Mouse (Mus musculus) liver, postnatal 0 days (tissue): ENCODE data around the gene Kmt2c. TPM values are rescaled to one million over a fixed set of nuclear protein-coding genes. Genes with fewer than 3 reads are reported as not detected.

Source experiments
- ATAC-seq: fragments of 200-750 bp; cut with Nextera tagmentation; 2 replicates; pipeline ENCODE4 v1.8.0; 2017; ENCODE audit warnings: mild to moderate bottlenecking, moderate library complexity
- DNase-seq: peaks from one replicate; pipeline ENCODE4 v3.0.0-alpha.2; 2016
- H3K27ac ChIP-seq: fragments of 300-500 bp; sonication (generic); 2 replicates; pipeline ENCODE4 v1.5.1; 2014; ENCODE audit warnings: antibody characterized with exemption, moderate library complexity, mild to moderate bottlenecking, low read depth
- H3K27me3 ChIP-seq: fragments of 300-500 bp; sonication (generic); 2 replicates; pipeline ENCODE4 v1.6.1; 2014; ENCODE audit warnings: low read length, control low read depth, mixed read lengths; ENCODE audit not compliant: insufficient read depth
- H3K36me3 ChIP-seq: fragments of 300-500 bp; sonication (generic); replicated peaks from 2 replicates; pipeline ENCODE4 v1.6.1; 2014; ENCODE audit warnings: mild to moderate bottlenecking, control low read depth, low read length, moderate library complexity, mixed read lengths; ENCODE audit not compliant: insufficient read depth
- H3K4me1 ChIP-seq: fragments of 300-500 bp; sonication (generic); 2 replicates; pipeline ENCODE4 v1.6.1; 2014; ENCODE audit warnings: antibody characterized with exemption, mild to moderate bottlenecking, control low read depth; ENCODE audit not compliant: insufficient read depth
- H3K4me2 ChIP-seq: fragments of 300-500 bp; sonication (generic); 2 replicates; pipeline ENCODE4 v1.6.1; 2014; ENCODE audit warnings: low read depth, mild to moderate bottlenecking, low read length, moderate library complexity, mixed read lengths
- H3K4me3 ChIP-seq: fragments of 300-500 bp; sonication (generic); 2 replicates; pipeline ENCODE4 v1.5.1; 2014; ENCODE audit warnings: low read depth, low read length
- H3K9ac ChIP-seq: fragments of 300-500 bp; sonication (generic); replicated peaks from 2 replicates; pipeline ENCODE4 v1.6.1; 2014; ENCODE audit warnings: mild to moderate bottlenecking, moderate library complexity
- H3K9me3 ChIP-seq: fragments of 300-500 bp; sonication (generic); 2 replicates; pipeline ENCODE4 v1.6.1; 2016; ENCODE audit warnings: mild to moderate bottlenecking, control low read depth, low read length, mixed read lengths
- CTCF ChIP-seq: sonication (generic); IDR thresholded peaks from 2 replicates; pipeline ENCODE4 v1.5.1; 2016; ENCODE audit warnings: antibody characterized with exemption, low read depth
- EP300 ChIP-seq: IDR thresholded peaks from 2 replicates; pipeline ENCODE4 v1.6.1; 2016; ENCODE audit warnings: antibody characterized with exemption, low read depth, mild to moderate bottlenecking
- WGBS: fragments of 180-500 bp; shearing (Covaris S2); extraction: QIAGEN DNeasy Blood & Tissue Kit; methylation state at CpG from one replicate; pipeline ENCODE4 v1.1.7; 2014; ENCODE audit not compliant: insufficient replicate concordance; 5-methylcytosine and 5-hydroxymethylcytosine counted together
- polyA plus RNA-seq: library from polyadenylated mRNA; unstranded; fragments of >200 nt; fragmentation: Nextera tagmentation; extraction: Ambion mirVana; gene quantifications from 2 replicates; pipeline ENCODE4 v1.2.1, GENCODE M21; 2015

Gene Kmt2c
- polyA plus RNA-seq, 1 experiment from 2014 or later, result 4.1 TPM

DNA sequence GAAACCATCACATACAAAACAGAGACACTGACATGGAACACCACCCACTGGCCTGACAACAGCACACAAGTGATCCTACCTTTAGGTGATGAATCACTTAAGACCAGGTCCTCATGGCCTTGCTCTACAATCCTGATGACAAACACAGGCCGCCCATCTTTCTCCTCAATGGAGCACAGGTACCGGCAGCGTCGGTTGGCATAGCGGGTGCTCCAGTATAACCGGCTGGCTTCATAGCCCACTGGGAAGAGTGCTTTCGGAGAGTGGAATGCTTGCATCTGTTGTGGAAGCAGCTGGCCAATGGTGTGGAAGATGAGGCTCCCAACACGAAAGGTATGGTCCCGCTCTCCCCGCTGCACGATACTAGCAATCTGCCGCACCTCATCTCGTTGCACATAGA, 214.6 kb downstream of the Kmt2c start:
- no peak for DNase-seq
- Histone ChIP-seq H3K27me3 (no peaks in the 10 kb centered on the region), H3K27ac (no peak overlapping the region), H3K36me3 (peaks cover 71% of the 10 kb centered on the region), H3K9ac (no peak overlapping the region), H3K9me3 (no peaks in the 10 kb centered on the region), H3K4me1 (no peaks in the 10 kb centered on the region), H3K4me2 (no peak overlapping the region), H3K4me3 (no peak overlapping the region)
- WGBS, result 94% methylated on average over 13 of the region's 13 CpGs
- no peak for ATAC-seq
- TF ChIP-seq EP300 (no peak), CTCF (no peak)

- WGBS, result 82% methylated on average over 6 of the region's 6 CpGs
- peaks cover 66% of the 10 kb centered on the region for H3K36me3 ChIP-seq
- TF ChIP-seq EP300 (no peak), CTCF (no peak)
- DNase-seq, result no peak
- H3K27ac ChIP-seq, result no peak overlapping the region
- H3K4me3 ChIP-seq, result no peak overlapping the region
- H3K9ac ChIP-seq, result no peak overlapping the region
- H3K4me2 ChIP-seq, result no peak overlapping the region
- H3K27me3 ChIP-seq, result no peaks in the 10 kb centered on the region
- H3K4me1 ChIP-seq, result no peaks in the 10 kb centered on the region
- no peaks in the 10 kb centered on the region for H3K9me3 ChIP-seq
- ATAC-seq, result no peak
Measured at GRCm38 (mm10) chr5:25276365-25276764, 222.2 kb downstream of the Kmt2c start.

DNA sequence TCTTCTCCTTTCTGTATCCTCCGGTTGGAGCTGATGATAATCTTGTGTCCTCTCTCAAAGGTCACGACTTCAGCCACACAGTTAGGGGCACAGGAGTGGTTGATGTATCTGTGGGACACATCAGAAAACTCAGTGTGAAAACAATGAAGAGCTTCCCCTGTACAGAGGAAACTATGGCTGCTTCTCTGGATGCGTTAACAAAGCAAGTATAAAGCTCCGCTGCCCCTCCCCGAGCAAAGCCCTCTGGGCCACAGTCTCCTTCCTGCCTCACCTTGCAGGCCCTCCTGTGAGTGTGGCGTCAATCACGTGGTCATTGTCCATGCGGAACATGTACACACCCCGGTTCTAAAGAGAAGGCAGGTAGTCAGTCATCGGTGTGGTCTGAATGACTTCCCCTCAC, 223.0 kb downstream of the Kmt2c start:
- Histone ChIP-seq H3K4me2 (no peak overlapping the region), H3K4me1 (no peaks in the 10 kb centered on the region), H3K9me3 (no peaks in the 10 kb centered on the region), H3K36me3 (peaks cover 62% of the 10 kb centered on the region), H3K4me3 (no peak overlapping the region), H3K27me3 (no peaks in the 10 kb centered on the region), H3K27ac (no peak overlapping the region), H3K9ac (no peak overlapping the region)
- DNase-seq, result no peak
- 82% methylated on average over 10 of the region's 10 CpGs for whole genome bisulfite sequencing
- no peak for TF ChIP-seq EP300
- TF ChIP-seq CTCF, result no peak
- ATAC-seq, result no peak

GRCm38 (mm10) chr5:25268258-25268888, 230.2 kb downstream of the Kmt2c start:
- no peaks in the 10 kb centered on the region for H3K4me1 ChIP-seq
- H3K27me3 ChIP-seq, result no peaks in the 10 kb centered on the region
- H3K27ac ChIP-seq, result no peak overlapping the region
- DNase-seq, result no peak
- H3K4me3 ChIP-seq, result no peak overlapping the region
- no peak for TF ChIP-seq CTCF
- TF ChIP-seq EP300, result no peak
- H3K4me2 ChIP-seq, result peak overlapping the region; percentile 7; the same call in 1 of the 2 replicates
- 85% methylated on average over 4 of the region's 4 CpGs for WGBS
- no peaks in the 10 kb centered on the region for H3K9me3 ChIP-seq
- H3K36me3 ChIP-seq, result peaks cover 22% of the 10 kb centered on the region
- H3K9ac ChIP-seq, result no peak overlapping the region
- no peak for ATAC-seq

GRCm38 (mm10) chr5:25262266-25262665, 236.3 kb downstream of the Kmt2c start:
- no peak overlapping the region for H3K4me3 ChIP-seq
- H3K4me1 ChIP-seq, result no peaks in the 10 kb centered on the region
- no peaks in the 10 kb centered on the region for H3K27me3 ChIP-seq
- no peak for TF ChIP-seq CTCF
- TF ChIP-seq EP300, result no peak
- 82% methylated on average over 7 of the region's 7 CpGs for WGBS
- H3K9ac ChIP-seq, result no peak overlapping the region
- ATAC-seq (no peak), DNase-seq (no peak)
- H3K27ac ChIP-seq, result no peak overlapping the region
- no peaks in the 10 kb centered on the region for H3K9me3 ChIP-seq
- H3K36me3 ChIP-seq, result peaks cover 45% of the 10 kb centered on the region
- H3K4me2 ChIP-seq, result no peak overlapping the region

GRCm38 (mm10) chr5:25261452-25261851, 237.1 kb downstream of the Kmt2c start:
- TF ChIP-seq CTCF, result no peak
- TF ChIP-seq EP300, result no peak
- ATAC-seq, result no peak
- H3K4me2 ChIP-seq, result no peak overlapping the region

DNA sequence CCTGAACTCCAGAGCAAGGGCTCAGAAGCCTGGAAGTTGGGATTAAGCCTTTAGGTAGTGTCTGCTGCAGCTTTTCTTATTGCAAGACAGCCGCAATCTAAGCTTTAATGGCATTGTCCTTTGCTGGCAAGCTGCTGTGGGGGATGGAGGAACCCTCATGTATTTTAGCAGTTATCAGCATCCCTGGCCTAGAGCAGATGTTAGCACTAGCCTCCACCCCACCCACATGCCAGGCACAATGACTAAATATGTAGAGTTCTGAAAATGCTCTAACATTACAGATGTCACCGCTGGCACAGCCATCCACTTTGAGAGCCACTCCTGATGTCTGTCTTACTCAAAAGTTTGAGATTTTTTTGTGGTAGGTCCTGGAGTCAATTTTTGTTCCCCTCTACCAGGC, 241.9 kb downstream of the Kmt2c start:
- H3K27ac ChIP-seq, result no peak overlapping the region
- no peak overlapping the region for H3K4me2 ChIP-seq
- H3K4me3 ChIP-seq, result no peak overlapping the region
- WGBS, result 89% methylated on average over 2 of the region's 2 CpGs
- DNase-seq (no peak), ATAC-seq (no peak)
- peaks cover 8% of the 10 kb centered on the region for H3K4me1 ChIP-seq
- no peaks in the 10 kb centered on the region for H3K9me3 ChIP-seq
- H3K36me3 ChIP-seq, result peaks cover 40% of the 10 kb centered on the region
- H3K27me3 ChIP-seq, result no peaks in the 10 kb centered on the region
- no peak for TF ChIP-seq EP300
- no peak for TF ChIP-seq CTCF
- no peak overlapping the region for H3K9ac ChIP-seq

More at GRCm38 (mm10) chr5:25261452-25261851, 237.1 kb downstream of the Kmt2c start:
- no peaks in the 10 kb centered on the region for H3K4me1 ChIP-seq
- no peak overlapping the region for H3K27ac ChIP-seq
- DNase-seq, result no peak
- WGBS, result 77% methylated on average over 6 of the region's 6 CpGs
- peaks cover 49% of the 10 kb centered on the region for H3K36me3 ChIP-seq
- H3K27me3 ChIP-seq, result no peaks in the 10 kb centered on the region
- no peak overlapping the region for H3K4me3 ChIP-seq
- H3K9ac ChIP-seq, result no peak overlapping the region
- no peaks in the 10 kb centered on the region for H3K9me3 ChIP-seq
